Mouse (Mus musculus) left cerebral cortex, postnatal 36 days (tissue): ENCODE measurements around the gene Gda. TPM values are rescaled to one million over a fixed set of nuclear protein-coding genes. Genes with fewer than 3 reads are reported as not detected.
A peak's percentile ranks its signal among the peaks of the same experiment; 100 is the strongest.

ENCODE experiments used
- DNase-seq, 2 experiments: peaks; one replicate each; pipeline ENCODE4 v3.0.0; 2021 to 2022; ENCODE audit warnings: low spot score in 2 of 2, mixed read lengths in 1 of 2
- intact Hi-C: fragments of 180-260 bp; cut with DNase I; formaldehyde crosslinking; loops from one replicate; pipeline ENCODE4 v1.15.1; 2025
- total RNA-seq, 2 experiments: library from RNA; stranded (reverse); gene quantifications; 2 replicates each; pipeline ENCODE4 v1.2.3; 2021

Gene Gda
- 100 to 1,000 TPM; 184 to 196 TPM for total RNA-seq

- intact Hi-C loops: loop anchor here (5.0 kb wide), 1 partner anchor 46 kb away; no protein-coding TSS in a partner anchor
- DNase-seq: no peak
Observed at GRCm38 (mm10) chr19:21473345-21473744, at the start of gene Gda. Gda (minus strand) TSS chr19:21473445.

GRCm38 (mm10) chr19:21520280-21520679 is 47.0 kb upstream of the Gda start:
- intact Hi-C loops: no loop called here
- no peak for DNase-seq

GRCm38 (mm10) chr19:21510116-21510515 is 36.9 kb upstream of the Gda start:
- intact Hi-C loops: no loop called here
- DNase-seq: no peak

- DNase-seq: no peak
- intact Hi-C loops: no loop called here
Observed at GRCm38 (mm10) chr19:21507561-21508232, 34.5 kb upstream of the Gda start.

DNA sequence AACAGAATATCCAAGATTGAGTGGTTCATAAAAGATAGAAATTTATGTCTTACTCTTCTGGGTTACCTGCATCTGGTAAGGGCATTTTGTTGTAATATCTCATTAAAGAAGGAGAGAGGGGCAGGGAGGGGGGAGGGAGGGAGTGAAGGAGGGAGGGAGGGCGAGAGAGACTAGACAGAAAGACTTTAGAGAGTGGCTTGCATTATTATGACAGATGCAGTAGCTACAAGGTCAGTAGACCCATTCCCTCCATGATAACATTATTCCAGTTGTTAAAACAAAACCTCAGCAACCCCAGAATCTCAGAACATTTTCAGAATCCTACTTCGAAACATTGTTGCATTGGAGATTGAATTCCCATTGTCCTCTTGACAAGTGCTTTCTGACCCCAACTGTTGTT is 33.9 kb upstream of the Gda start:
- no peak for DNase-seq
- intact Hi-C loops: no loop called here

- DNase-seq: no peak
- intact Hi-C loops: no loop called here
Observed at GRCm38 (mm10) chr19:21504716-21505115, 31.5 kb upstream of the Gda start.

GRCm38 (mm10) chr19:21499394-21499983 is 26.2 kb upstream of the Gda start:
- no peak for DNase-seq
- intact Hi-C loops: no loop called here

DNA sequence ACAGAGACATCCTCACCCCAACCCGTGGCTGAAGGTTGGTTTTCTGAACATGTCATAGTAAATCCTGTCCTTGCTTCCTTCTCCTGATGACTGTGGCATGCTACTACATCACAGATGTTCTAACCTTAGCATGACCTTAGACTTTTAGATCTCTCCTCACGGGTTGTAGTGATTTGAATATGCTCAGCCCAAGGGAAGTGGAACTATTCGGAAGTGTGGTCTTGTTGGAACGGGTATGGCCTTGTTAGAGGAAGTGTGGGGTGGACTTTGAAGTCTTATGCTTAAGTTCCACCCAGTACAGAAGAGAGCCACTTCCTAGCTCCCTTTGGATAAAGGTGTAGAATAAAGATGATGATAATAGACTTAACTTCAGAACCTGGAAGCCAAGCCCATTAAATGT is 22.6 kb upstream of the Gda start:
- no peak for DNase-seq
- intact Hi-C loops: no loop called here

GRCm38 (mm10) chr19:21493807-21494521 is 20.7 kb upstream of the Gda start:
- intact Hi-C loops: no loop called here
- no peak for DNase-seq

DNA sequence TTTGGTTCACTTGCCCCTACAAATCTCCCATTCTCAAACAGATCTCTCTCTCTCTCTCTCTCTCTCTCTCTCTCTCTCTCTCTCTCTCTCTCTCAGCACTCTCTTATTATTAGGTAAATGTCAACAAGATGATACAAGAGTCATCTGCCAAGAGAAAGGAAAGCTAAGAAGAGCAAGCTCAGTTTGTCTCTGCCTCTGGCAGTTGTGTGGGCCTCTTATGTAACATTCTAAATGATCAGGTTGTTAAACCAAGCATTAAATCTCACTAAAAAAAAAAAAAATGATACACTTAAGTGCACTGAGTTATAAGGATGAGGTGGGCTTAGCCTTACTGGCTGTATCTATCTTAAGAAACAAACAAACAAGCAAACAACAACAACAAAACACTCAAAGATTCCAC is 18.1 kb upstream of the Gda start:
- no peak for DNase-seq

DNA sequence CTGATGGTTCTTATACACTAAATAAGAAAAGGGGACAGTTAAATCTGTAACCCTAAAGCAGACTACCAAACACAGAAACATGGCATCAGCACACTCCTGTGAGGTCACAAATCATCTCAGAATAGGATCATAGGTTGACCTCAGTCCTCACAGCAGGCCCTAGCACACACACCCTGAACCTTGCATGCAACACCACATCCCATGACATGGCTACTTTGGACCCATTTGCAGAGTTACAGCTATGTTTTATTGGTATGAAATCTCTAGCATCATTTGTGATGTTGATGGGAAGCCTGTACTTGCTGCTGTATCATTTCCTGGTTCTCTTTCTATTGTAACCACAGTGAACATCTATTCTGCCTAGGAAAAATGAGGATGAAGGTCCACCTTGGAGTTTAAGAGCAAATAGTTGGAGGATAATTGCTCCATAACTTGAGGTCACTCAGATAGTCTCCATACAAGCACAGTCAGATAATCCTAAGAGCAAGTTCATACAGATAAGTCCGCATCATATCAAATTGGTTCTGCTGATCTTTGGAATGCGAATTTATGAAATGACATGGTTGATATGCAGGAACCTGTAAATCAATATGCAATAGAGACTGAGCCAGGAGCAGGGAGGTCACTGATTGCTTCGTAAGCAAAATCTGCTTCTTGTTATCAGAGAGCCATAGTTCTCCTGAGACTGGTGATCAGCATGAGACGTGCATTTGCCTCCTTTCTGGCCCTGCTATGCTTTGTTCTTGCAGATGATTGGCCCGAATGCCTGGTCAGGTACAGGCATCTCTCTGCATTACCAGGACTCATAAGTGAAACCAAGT is 14.1 kb upstream of the Gda start:
- no peak for DNase-seq
- intact Hi-C loops: no loop called here

More for the DNA sequence above, 18.1 kb upstream of the Gda start:
- intact Hi-C loops: no loop called here

- no peak for DNase-seq
- intact Hi-C loops: no loop called here
Observed at GRCm38 (mm10) chr19:21482096-21482495, 8.9 kb upstream of the Gda start.

DNA sequence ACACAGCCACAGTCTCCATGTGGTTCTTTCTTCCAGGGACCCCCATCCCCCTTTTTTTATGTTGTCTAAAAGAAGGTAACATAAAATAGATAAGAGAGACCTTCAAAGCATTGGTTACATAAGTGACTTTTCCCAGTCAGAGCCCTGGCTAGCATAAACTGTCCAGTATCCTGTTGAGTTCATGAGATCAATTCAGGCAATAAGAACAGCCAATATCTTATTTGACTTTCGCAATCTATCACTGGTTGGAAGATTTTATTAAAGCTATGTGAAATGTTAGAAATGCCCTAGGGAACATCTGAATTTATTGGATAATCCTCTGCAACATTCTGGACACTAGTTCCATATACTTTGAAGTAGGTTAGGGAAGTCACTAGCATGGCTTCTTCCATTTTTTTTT is 7.8 kb upstream of the Gda start:
- intact Hi-C loops: no loop called here

DNA sequence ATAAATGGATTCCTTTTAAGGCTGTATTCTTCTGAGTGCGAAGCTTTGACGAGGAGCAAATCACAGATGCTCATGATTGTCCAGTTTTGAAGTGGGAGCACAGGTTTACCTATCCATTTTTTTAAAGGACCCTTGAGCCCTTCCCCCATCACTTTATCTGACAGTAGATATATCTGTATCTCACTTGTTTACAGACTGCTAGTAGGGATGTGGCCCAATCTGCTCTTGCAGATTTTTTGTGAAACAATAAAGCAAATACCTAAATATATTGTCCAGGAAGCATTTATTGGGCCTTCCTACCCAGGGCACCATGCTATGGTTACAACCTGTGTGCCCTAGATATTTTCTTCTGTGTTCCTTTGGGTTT is 6.8 kb upstream of the Gda start:
- DNase-seq: no peak
- intact Hi-C loops: no loop called here

More for the DNA sequence above, 7.8 kb upstream of the Gda start:
- DNase-seq: no peak

GRCm38 (mm10) chr19:21479183-21480052 is 6.2 kb upstream of the Gda start:
- intact Hi-C loops: loop anchor here (5.0 kb wide), 1 partner anchor 48 kb away; no protein-coding TSS in a partner anchor
- peak; percentile 32 to 49 for DNase-seq

- intact Hi-C loops: loop anchor here (5.0 kb wide), 1 partner anchor 49 kb away; no protein-coding TSS in a partner anchor
- DNase-seq: no peak
Observed at GRCm38 (mm10) chr19:21478538-21478937, 5.3 kb upstream of the Gda start.

DNA sequence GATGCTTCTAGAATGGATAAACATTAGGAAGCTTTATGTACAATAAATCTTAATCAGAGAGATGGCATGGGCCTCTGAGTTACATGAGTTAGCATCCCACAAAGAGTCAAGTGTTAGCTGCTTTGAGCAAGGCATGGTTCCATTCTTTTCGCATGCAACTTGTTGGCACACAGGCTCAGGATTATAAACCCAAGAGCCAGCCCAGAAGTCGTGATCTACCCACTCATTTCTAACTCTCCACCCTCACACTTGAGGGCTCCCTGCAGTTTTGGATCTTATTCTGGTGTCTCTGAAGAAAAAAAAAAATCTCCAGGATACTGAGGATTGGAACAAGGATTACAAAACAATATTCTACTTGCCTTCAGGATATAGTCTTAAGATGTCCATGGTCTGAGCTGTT is 4.5 kb upstream of the Gda start:
- intact Hi-C loops: loop anchor here (5.0 kb wide), 1 partner anchor 50 kb away; no protein-coding TSS in a partner anchor
- DNase-seq: peak; percentile 27 to 38

- no peak for DNase-seq
- intact Hi-C loops: loop anchor here (5.0 kb wide), 1 partner anchor 51 kb away; no protein-coding TSS in a partner anchor
Observed at GRCm38 (mm10) chr19:21476782-21477181, 3.5 kb upstream of the Gda start.
